Mouse (Mus musculus) CH12.LX (cell line): ENCODE results near the gene Nudt19. TPM values are rescaled to one million over a fixed set of nuclear protein-coding genes. Genes with fewer than 3 reads are reported as not detected.

Experiments
- DNase-seq: peaks from one replicate; pipeline ENCODE4 v3.0.0-alpha.2; 2013; ENCODE audit errors: extremely low read depth
- H3K27ac ChIP-seq: 2 replicates; pipeline ENCODE4 v1.5.1; 2012; ENCODE audit warnings: low read depth, mild to moderate bottlenecking, control low read depth, moderate library complexity; ENCODE audit not compliant: insufficient read depth
- H3K27me3 ChIP-seq: replicated peaks from 2 replicates; pipeline ENCODE3; 2012; ENCODE audit warnings: inconsistent platforms
- H3K36me3 ChIP-seq, 2 experiments: replicated peaks in 1 of 2; 2 replicates each; pipeline versions ENCODE3 to v1.6.1; 2012; ENCODE audit warnings: inconsistent platforms in 1 of 2, low read length in 1 of 2, mild to moderate bottlenecking in 1 of 2, mixed read lengths in 1 of 2, moderate library complexity in 1 of 2; ENCODE audit not compliant: control insufficient read depth in 1 of 2, insufficient read depth in 1 of 2
- H3K4me1 ChIP-seq, 2 experiments: 2 replicates each; pipeline ENCODE4 v1.6.1; 2012; ENCODE audit warnings: inconsistent platforms in 1 of 2, moderate library complexity in 1 of 2; ENCODE audit not compliant: insufficient read depth in 2 of 2, control insufficient read depth in 1 of 2
- H3K4me2 ChIP-seq: 2 replicates; pipeline ENCODE4 v1.6.1; 2012; ENCODE audit warnings: low read depth, mild to moderate bottlenecking, control low read depth; ENCODE audit not compliant: poor library complexity, insufficient read depth, severe bottlenecking
- H3K4me3 ChIP-seq, 3 experiments: fragments of 150-350 bp in 1 of 3; sonication (generic) in 1 of 3; replicated peaks in 1 of 3; 2 replicates each; pipeline versions ENCODE3 to v1.5.1; 2011 to 2012; ENCODE audit warnings: low read depth in 2 of 3, low read length in 2 of 3, mild to moderate bottlenecking in 2 of 3, moderate library complexity in 2 of 3, control low read depth in 1 of 3, improper control_type of control experiment in 1 of 3, inconsistent platforms in 1 of 3, mixed read lengths in 1 of 3; ENCODE audit not compliant: poor library complexity in 1 of 3
- H3K79me2 ChIP-seq: replicated peaks from 2 replicates; pipeline ENCODE4 v1.6.1; 2012; ENCODE audit warnings: mild to moderate bottlenecking, moderate library complexity; ENCODE audit not compliant: control insufficient read depth, poor library complexity, insufficient read depth, severe bottlenecking; ENCODE audit errors: extremely low read depth
- H3K9ac ChIP-seq: 2 replicates; pipeline ENCODE4 v1.6.1; 2012; ENCODE audit warnings: low read depth, mild to moderate bottlenecking, control low read depth, moderate library complexity; ENCODE audit not compliant: insufficient read depth
- H3K9me3 ChIP-seq: replicated peaks from 2 replicates; pipeline ENCODE3; 2012; ENCODE audit warnings: low read length, inconsistent platforms, mixed read lengths
- BHLHE40 ChIP-seq: IDR thresholded peaks from 2 replicates; pipeline ENCODE4 v1.6.1; 2011; ENCODE audit warnings: mild to moderate bottlenecking, low read depth, low read length, improper control_type of control experiment
- CHD1 ChIP-seq: IDR thresholded peaks from 2 replicates; pipeline ENCODE4 v1.6.1; 2012; ENCODE audit warnings: low read depth, low read length, improper control_type of control experiment, inconsistent platforms
- CTCF ChIP-seq, 2 experiments: IDR thresholded peaks in 1 of 2; conservative IDR thresholded peaks in 1 of 2; 2 replicates each; pipeline ENCODE4 v1.5.1; 2011 to 2012; ENCODE audit warnings: low read depth in 2 of 2, low read length in 2 of 2, improper control_type of control experiment in 1 of 2, inconsistent platforms in 1 of 2, mild to moderate bottlenecking in 1 of 2, moderate library complexity in 1 of 2
- EP300 ChIP-seq: IDR thresholded peaks from 2 replicates; pipeline ENCODE4 v1.6.1; 2011; ENCODE audit warnings: low read length, improper control_type of control experiment
- ETS1 ChIP-seq: conservative IDR thresholded peaks from 2 replicates; pipeline ENCODE4 v1.6.1; 2012; ENCODE audit warnings: low read depth, mild to moderate bottlenecking, inconsistent platforms, low read length, improper control_type of control experiment, moderate library complexity
- IRF4 ChIP-seq: IDR thresholded peaks from 2 replicates; pipeline ENCODE4 v1.6.1; 2014; ENCODE audit warnings: low read depth, mild to moderate bottlenecking, inconsistent platforms, low read length, improper control_type of control experiment
- JUN ChIP-seq: IDR thresholded peaks from 2 replicates; pipeline ENCODE4 v1.6.1; 2011; ENCODE audit warnings: low read depth, mild to moderate bottlenecking, low read length, improper control_type of control experiment, moderate library complexity; ENCODE audit not compliant: insufficient read depth
- JUND ChIP-seq: conservative IDR thresholded peaks from 2 replicates; pipeline ENCODE4 v1.6.1; 2011; ENCODE audit warnings: low read depth, low read length, improper control_type of control experiment
- KAT2A ChIP-seq: IDR thresholded peaks from 2 replicates; pipeline ENCODE4 v1.6.1; 2012; ENCODE audit warnings: low read length, improper control_type of control experiment, inconsistent platforms; ENCODE audit not compliant: insufficient replicate concordance
- MAFK ChIP-seq: IDR thresholded peaks from 2 replicates; pipeline ENCODE4 v1.6.1; 2011; ENCODE audit warnings: low read length, improper control_type of control experiment; ENCODE audit not compliant: insufficient replicate concordance
- MAX ChIP-seq: IDR thresholded peaks from 2 replicates; pipeline ENCODE4 v1.6.1; 2011; ENCODE audit warnings: low read length, improper control_type of control experiment
- MEF2A ChIP-seq: IDR thresholded peaks from 2 replicates; pipeline ENCODE4 v1.6.1; 2014; ENCODE audit warnings: low read depth, mild to moderate bottlenecking, inconsistent platforms, low read length, improper control_type of control experiment, borderline replicate concordance
- MYC ChIP-seq: IDR thresholded peaks from 2 replicates; pipeline ENCODE4 v1.6.1; 2011; ENCODE audit warnings: low read depth, mild to moderate bottlenecking, improper control_type of control experiment, low read length
- NELFE ChIP-seq: IDR thresholded peaks from 2 replicates; pipeline ENCODE4 v1.6.1; 2011; ENCODE audit warnings: low read depth, low read length, improper control_type of control experiment
- NRF1 ChIP-seq: IDR thresholded peaks from 2 replicates; pipeline ENCODE4 v1.6.1; 2014; ENCODE audit warnings: low read depth, mild to moderate bottlenecking, inconsistent platforms, low read length, improper control_type of control experiment, moderate library complexity
- POLR2A ChIP-seq: IDR thresholded peaks from 2 replicates; pipeline ENCODE4 v1.6.1; 2011; ENCODE audit warnings: low read depth, mild to moderate bottlenecking, improper control_type of control experiment, low read length
- POLR2AphosphoS2 ChIP-seq: IDR thresholded peaks from 2 replicates; pipeline ENCODE4 v1.6.1; 2011; ENCODE audit warnings: low read depth, low read length, improper control_type of control experiment
- RAD21 ChIP-seq: IDR thresholded peaks from 2 replicates; pipeline ENCODE4 v1.6.1; 2011; ENCODE audit warnings: low read depth, mild to moderate bottlenecking, low read length, improper control_type of control experiment, moderate library complexity
- RCOR1 ChIP-seq: conservative IDR thresholded peaks from 2 replicates; pipeline ENCODE4 v1.6.1; 2012; ENCODE audit warnings: low read depth, mild to moderate bottlenecking, inconsistent platforms, low read length, improper control_type of control experiment
- SMC3 ChIP-seq: IDR thresholded peaks from 2 replicates; pipeline ENCODE4 v1.6.1; 2011; ENCODE audit warnings: low read depth, low read length, improper control_type of control experiment
- TBP ChIP-seq: conservative IDR thresholded peaks from 2 replicates; pipeline ENCODE4 v1.6.1; 2011; ENCODE audit warnings: low read depth, low read length, improper control_type of control experiment
- TCF12 ChIP-seq: IDR thresholded peaks from 2 replicates; pipeline ENCODE4 v1.6.1; 2014; ENCODE audit warnings: low read depth, mild to moderate bottlenecking, inconsistent platforms, low read length, improper control_type of control experiment
- USF1 ChIP-seq: IDR thresholded peaks from 2 replicates; pipeline ENCODE4 v1.6.1; 2014; ENCODE audit warnings: low read depth, mild to moderate bottlenecking, inconsistent platforms, low read length, improper control_type of control experiment
- ZC3H11A ChIP-seq: IDR thresholded peaks from 2 replicates; pipeline ENCODE4 v1.6.1; 2012; ENCODE audit warnings: low read depth, mild to moderate bottlenecking, inconsistent platforms, low read length, improper control_type of control experiment
- ZKSCAN1 ChIP-seq: IDR thresholded peaks from 2 replicates; pipeline ENCODE4 v1.6.1; 2012; ENCODE audit warnings: low read depth, inconsistent platforms, low read length, improper control_type of control experiment, borderline replicate concordance
- ZMIZ1 ChIP-seq: IDR thresholded peaks from 2 replicates; pipeline ENCODE4 v1.6.1; 2012; ENCODE audit warnings: low read depth, mild to moderate bottlenecking, inconsistent platforms, low read length, improper control_type of control experiment
- dilution Hi-C: fragments of 300-500 bp; cut with MboI; formaldehyde crosslinking; loops from 2 replicates; pipeline ENCODE4 v1.14.3; 2020; ENCODE audit warnings: low sequenced_read_pairs; ENCODE audit not compliant: extremely low pct_unique_long_range_greater_than_20kb, extremely low pct_ligation_motif_present
- in situ Hi-C: fragments of 300-500 bp; cut with MboI; formaldehyde crosslinking; loops from 3 replicates; pipeline ENCODE4 v1.14.3; 2019; ENCODE audit warnings: low sequenced_read_pairs, low pct_ligation_motif_present, low pct_unique_long_range_greater_than_20kb, mixed read lengths
- polyA plus RNA-seq: library from polyadenylated mRNA; unstranded; fragments of >175 nt; gene quantifications from 2 replicates; pipeline ENCODE4 v1.2.1, GENCODE M21; 2012; ENCODE audit warnings: low read depth; ENCODE audit not compliant: insufficient read length
- total RNA-seq, 2 experiments: library from RNA; depleted of rRNA; stranded (reverse); fragments of 300-350 nt in 1 of 2; fragments of >200 nt in 1 of 2; gene quantifications; 2 replicates each; pipeline ENCODE4 v1.2.3; 2012 to 2014

Gene Nudt19
- total and polyA plus RNA-seq, 3 experiments: 29.8 to 130 (median 58.0) TPM

DNA sequence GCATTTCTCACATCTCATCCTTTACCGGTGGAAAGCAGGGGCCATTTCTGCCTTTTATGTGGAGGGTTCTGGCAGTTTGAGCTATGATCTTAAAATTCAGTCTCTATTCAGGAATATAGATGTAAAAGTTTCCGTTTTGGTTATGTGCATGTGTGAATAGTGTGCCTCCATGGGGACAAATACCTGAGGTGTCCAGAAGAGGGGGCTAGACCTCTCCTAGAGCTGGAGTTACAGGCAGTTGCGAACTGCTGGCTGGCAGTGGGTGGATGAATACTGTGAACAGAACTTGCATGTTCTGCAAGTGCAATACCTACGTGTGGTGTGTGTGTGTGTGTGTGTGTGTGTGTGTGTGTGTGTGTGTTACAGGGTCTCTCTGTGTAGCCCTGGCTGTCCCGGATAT lies 26.6 kb upstream of the Nudt19 start:
- Histone ChIP-seq H3K4me2 (no peak overlapping the region), H3K9ac (no peak overlapping the region), H3K4me3 (no peak overlapping the region), H3K79me2 (0 out of 2 replicates have a peak, but pooled peaks cover 4% of the 10 kb centered on the region), H3K27me3 (peaks cover 32% of the 10 kb centered on the region), H3K36me3 (no peaks in the 10 kb centered on the region), H3K9me3 (peaks cover 4% of the 10 kb centered on the region), H3K27ac (no peak overlapping the region), H3K4me1 (peaks cover 8 to 20% of the 10 kb centered on the region in 2 experiments)
- dilution Hi-C loops: no loop called here
- TF ChIP-seq CTCF (conservative IDR thresholded peaks at IDR 0.05 in 1 of 2, IDR thresholded peaks at IDR 0.05 in 1 of 2; ENCODE audit: low read depth in 2 of 2, low read length in 2 of 2) (peak in 1 of 2 experiments; percentile 60; a peak in 2 of 4 replicates), SMC3 (peak; percentile 35), MAX (no peak), IRF4 (no peak), MEF2A (no peak), NELFE (no peak), EP300 (no peak), JUND (no peak), TCF12 (no peak), RCOR1 (no peak), POLR2A (no peak), JUN (no peak), BHLHE40 (no peak), KAT2A (no peak), RAD21 (peak; percentile 32), POLR2AphosphoS2 (no peak), MAFK (no peak), USF1 (no peak), ZKSCAN1 (no peak), CHD1 (no peak), TBP (no peak)
- DNase-seq: peak; percentile 36
- in situ Hi-C loops: no loop called here

DNA sequence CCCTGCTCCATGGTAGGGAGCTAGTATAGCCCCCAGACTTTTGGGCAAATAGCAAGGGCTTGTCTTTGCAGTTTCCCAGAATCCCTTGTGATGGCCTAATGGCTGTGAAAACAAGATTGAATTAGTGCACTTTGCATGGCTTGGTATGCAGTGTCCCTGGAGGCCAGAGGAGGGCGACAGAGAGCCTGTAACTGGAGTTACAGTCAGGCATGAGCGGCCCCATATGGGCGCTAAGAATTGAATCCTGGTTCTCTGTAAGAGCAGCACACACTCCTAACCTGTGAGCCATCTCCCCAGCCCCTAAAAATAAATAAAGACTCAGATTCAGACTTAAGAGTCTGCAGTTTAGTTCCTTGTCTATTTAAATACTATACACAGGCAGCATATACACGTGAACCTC lies 23.7 kb upstream of the Nudt19 start:
- no peaks in the 10 kb centered on the region for H3K79me2 ChIP-seq
- TF ChIP-seq MEF2A (no peak), NRF1 (no peak), SMC3 (peak; percentile 51), MYC (no peak), ZMIZ1 (no peak), KAT2A (no peak), ZC3H11A (no peak), RAD21 (peak; percentile 55), ETS1 (no peak), CTCF (conservative IDR thresholded peaks at IDR 0.05 in 1 of 2, IDR thresholded peaks at IDR 0.05 in 1 of 2; ENCODE audit: low read depth in 2 of 2, low read length in 2 of 2) (peak; percentile 68 to 77)
- H3K36me3 ChIP-seq: no peaks in the 10 kb centered on the region
- peak; percentile 71 for DNase-seq
- no peak overlapping the region for H3K4me3 ChIP-seq
- dilution Hi-C loops (no loop called here), in situ Hi-C loops (no loop called here)
- H3K4me2 ChIP-seq: no peak overlapping the region
- H3K27ac ChIP-seq: no peak overlapping the region
- peaks cover 4% of the 10 kb centered on the region for H3K9me3 ChIP-seq
- peaks cover 6 to 9% of the 10 kb centered on the region in 2 experiments for H3K4me1 ChIP-seq
- no peak overlapping the region for H3K9ac ChIP-seq
- peaks cover 46% of the 10 kb centered on the region for H3K27me3 ChIP-seq
